Mouse (Mus musculus) MEL-GATA-1-ER (cell line): ENCODE measurements around the gene Cyb561.

Source experiments
- DNase-seq: peaks from one replicate; pipeline ENCODE4 v3.0.0-alpha.2; 2012; ENCODE audit warnings: low read depth; ENCODE audit errors: extremely low read depth

Gene Cyb561

GRCm38 (mm10) chr11:105952911-105953386, at the start of gene Cyb561:
Cyb561 (minus strand) TSS chr11:105953336.
- DNase-seq = no peak

DNA sequence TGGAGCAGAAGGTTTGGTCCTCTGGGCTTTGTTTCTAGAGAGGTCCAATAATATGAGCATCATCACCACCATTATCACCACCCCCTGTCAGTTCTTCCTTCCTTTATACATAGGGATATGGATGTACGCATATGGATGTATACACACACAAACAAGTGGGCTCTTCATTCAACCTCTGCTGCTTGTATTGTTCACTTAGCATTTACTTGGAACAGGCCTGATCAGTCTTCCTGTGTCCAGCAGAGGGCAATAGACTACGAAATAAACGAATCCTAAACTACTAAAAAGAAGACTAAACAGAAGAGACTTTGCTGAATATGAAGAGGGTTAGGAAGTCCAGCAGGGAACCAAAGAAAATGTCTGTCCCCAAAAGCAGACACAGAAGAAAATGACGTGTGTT, 48.6 kb upstream of the Cyb561 start:
- peak; percentile 45 for DNase-seq

- no peak for DNase-seq
Measured at GRCm38 (mm10) chr11:106000062-106000461, 46.9 kb upstream of the Cyb561 start.

GRCm38 (mm10) chr11:105994375-105994774, 41.2 kb upstream of the Cyb561 start, which contains the start of gene Ace3:
Ace3 (plus strand) TSS chr11:105994675.
- no peak for DNase-seq

GRCm38 (mm10) chr11:105990231-105990630, 37.1 kb upstream of the Cyb561 start:
- no peak for DNase-seq

- no peak for DNase-seq
Measured at GRCm38 (mm10) chr11:105989446-105989845, 36.3 kb upstream of the Cyb561 start.

DNA sequence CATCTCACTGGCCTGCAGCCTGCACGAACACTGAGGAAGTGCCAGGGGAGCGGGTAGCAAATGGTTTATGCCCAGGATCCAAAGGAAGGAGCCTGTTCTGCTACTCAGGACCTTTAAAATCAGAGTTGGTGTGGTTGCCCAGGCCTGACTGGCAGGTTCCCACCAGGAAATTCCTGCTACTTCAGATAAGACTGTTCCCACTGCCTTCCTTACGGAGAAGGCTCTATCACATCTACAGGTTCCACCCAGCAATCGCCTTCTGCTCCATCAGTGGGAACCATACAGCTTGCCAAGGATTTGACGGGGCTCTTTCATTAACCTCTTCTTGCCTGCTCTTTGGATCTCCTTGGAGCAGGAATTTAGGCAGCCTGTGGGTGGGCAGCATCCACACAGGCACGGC, 34.3 kb upstream of the Cyb561 start:
- no peak for DNase-seq

DNA sequence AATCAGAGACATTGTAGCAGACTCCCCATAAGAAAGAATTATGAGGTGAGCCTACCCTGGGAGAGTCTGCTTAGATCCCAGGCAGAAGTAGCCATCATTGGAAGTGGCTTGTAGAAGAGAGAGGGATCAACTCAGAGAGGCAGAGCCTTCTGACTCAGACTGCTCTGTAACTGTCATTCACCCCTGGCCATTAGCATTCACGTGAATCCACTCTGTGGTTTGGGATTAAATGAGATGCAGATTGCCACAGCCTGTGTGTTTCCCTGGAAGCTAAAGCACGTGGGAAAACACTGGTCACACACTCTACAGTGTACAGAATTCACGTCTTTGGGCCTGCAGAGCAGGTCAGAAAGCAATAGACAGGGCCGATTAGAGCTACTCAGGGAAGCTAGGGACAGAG, 31.3 kb upstream of the Cyb561 start:
- DNase-seq = no peak

GRCm38 (mm10) chr11:105978634-105979033, 25.5 kb upstream of the Cyb561 start:
- DNase-seq = no peak

- no peak for DNase-seq
Measured at GRCm38 (mm10) chr11:105978232-105978631, 25.1 kb upstream of the Cyb561 start.

GRCm38 (mm10) chr11:105975636-105976035, 22.5 kb upstream of the Cyb561 start:
- DNase-seq = no peak

- no peak for DNase-seq
Measured at GRCm38 (mm10) chr11:105975050-105975449, 21.9 kb upstream of the Cyb561 start.

GRCm38 (mm10) chr11:105974593-105974992, 21.5 kb upstream of the Cyb561 start:
- DNase-seq = no peak

- DNase-seq = no peak
Measured at GRCm38 (mm10) chr11:105969516-105969915, 16.4 kb upstream of the Cyb561 start.

GRCm38 (mm10) chr11:105968948-105969347, 15.8 kb upstream of the Cyb561 start:
- DNase-seq = no peak

DNA sequence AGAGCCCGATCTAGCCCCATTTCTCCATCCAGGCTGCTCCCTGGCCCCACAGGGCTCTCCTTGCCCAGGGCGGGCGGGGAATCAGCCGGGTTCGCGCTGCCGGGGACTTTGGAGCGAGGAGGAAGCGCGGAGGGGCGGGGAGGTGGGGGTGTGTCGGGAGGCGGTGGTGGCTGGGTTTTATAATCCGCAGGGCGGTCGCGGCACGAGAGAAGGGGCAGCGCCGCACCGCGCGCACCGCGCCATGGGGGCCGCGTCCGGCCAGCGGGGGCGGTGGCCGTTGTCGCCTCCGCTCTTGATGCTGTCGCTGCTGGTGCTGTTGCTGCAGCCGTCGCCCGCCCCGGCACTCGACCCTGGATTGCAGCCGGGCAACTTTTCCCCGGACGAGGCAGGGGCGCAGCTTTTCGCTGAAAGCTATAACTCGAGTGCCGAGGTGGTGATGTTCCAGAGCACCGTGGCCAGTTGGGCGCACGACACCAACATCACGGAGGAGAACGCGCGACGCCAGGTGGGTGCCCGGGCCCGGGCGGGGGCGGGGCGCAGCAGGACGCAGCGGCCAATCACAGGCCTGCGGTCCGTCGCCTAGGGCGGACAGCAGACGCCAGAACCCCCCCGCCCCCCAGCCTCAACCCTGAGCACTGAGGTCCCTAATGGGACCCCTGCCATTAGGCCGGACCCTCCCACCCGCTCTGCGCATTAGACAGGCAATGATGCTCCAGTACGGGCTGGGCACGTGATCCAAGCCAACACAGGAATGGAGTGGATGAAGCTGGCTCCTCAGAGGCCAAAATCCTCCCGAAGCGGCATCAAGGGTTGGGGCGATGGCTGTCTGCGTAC, 14.8 kb upstream of the Cyb561 start, which contains the start of gene Ace:
Gene Ace (plus strand): TSS at position 205 of the 834 bp plus-strand sequence.
- DNase-seq = no peak

DNA sequence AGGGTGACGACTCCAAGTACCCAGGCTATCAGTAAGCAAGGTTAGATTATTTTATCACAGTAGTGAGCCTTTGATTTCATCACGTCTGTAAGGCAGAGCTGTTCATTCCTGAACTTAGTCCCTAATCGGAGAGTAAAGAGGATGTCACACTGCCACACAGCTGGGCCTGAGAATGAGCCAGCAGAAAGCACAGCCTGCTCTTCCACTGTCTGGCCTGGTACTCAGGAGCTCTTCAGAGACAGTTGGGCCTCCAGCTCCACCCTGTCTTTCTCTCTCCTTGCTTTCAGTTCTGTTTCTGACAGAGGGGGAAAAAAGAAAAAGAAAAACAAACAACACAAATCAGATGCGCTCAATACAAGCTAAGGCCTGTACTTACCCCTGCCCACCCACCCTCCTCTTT, 13.2 kb upstream of the Cyb561 start:
- DNase-seq = no peak

DNA sequence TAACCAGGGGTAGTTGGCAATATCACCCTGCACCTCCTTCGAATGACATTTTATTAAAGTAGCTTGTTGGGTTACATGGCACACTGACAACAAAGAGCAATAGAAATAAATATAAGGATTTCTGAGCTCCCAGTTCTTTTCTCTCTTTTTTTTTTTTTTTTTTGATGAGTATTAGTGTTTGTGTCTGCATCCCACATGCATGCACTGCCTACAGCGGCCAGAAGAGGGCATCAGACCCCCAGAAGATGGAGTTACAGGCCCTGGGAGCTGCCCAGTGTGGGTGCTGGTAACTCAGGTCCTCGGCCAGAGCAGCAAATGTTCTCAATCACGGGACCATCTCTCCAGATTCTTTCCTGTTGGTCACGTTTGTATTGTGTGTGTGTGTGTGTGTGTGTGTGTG, 11.6 kb upstream of the Cyb561 start:
- DNase-seq = no peak

- DNase-seq = no peak
Measured at GRCm38 (mm10) chr11:105959355-105959754, 6.2 kb upstream of the Cyb561 start.

DNA sequence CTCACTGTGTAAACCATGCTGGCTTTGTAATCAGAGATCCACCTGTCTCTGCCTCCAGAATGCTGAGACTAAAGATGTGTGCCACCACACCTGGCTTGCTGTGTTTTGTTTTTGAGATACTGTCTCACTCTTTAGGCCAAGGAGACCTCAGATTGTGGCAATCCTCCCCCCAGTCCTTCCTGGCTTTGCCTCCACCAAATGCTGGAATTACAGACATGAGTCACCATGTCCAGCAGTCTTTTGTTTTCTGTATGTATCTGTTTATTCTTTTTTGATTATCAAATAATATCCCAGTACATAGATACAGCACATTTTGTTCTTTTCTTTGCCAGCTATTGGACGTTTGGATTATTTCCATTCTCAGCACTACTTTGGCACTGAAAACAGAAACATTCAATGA, 5.4 kb upstream of the Cyb561 start:
- no peak for DNase-seq

- DNase-seq = no peak
Measured at GRCm38 (mm10) chr11:105957501-105957900, 4.4 kb upstream of the Cyb561 start.

DNA sequence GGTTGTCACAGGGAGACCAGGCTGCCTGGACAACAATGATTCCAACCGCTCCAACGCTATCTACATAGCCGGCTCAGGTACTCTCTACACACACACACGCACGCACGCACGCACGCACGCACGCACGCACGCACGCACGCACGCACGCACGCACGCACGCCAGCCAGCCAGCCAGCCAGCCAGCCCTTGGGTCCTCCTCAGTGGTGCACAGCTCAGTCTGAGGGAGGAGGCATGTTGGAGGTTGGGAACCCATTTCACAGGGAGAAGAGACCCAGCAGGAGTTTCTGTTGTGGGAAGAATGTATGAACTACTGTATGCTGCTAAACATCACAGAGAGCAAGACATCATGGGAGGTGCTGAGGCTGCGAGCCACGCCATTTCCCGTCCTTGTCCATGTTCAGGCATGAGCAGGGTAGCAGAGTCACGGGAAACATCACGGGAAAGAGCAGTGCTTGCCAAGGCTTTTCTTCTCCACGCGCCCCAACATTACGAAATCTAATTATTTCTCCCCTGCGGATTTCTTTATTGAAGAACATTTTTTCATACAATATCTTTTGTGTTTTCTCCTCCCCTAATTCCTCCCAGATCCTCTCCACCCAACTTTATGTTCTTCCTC, 2.8 kb upstream of the Cyb561 start:
- no peak for DNase-seq

- DNase-seq = no peak
Measured at GRCm38 (mm10) chr11:105953402-105953801, 266 bp upstream of the Cyb561 start.
